Mouse (Mus musculus): ENCODE results near the gene Zfhx3.

GRCm38 (mm10) chr8:109001923-109002322, 1059.5 kb downstream of the Zfhx3 start:
- TF ChIP-seq CTCF (IDR thresholded peaks at IDR 0.05; ENCODE audit: low read depth, low read length) (no peak), EP300 (IDR thresholded peaks at IDR 0.05; ENCODE audit: insufficient read depth, low read depth, low read length) (no peak), POLR2A (IDR thresholded peaks at IDR 0.05; ENCODE audit: insufficient read depth, low read length) (no peak)
